Mouse (Mus musculus) frontal cortex, postnatal 14 days (tissue): ENCODE data around the gene Aco2.
A peak's percentile ranks its signal among the peaks of the same experiment; 100 is the strongest.

ENCODE experiments used
- DNase-seq, 2 experiments: peaks; one replicate each; pipeline ENCODE4 v3.0.0; 2022; ENCODE audit warnings: low spot score in 2 of 2

The Aco2 gene

GRCm38 (mm10) chr15:81917621-81918463 lies 45.7 kb downstream of the Aco2 start:
- peak in 1 of 2 experiments; percentile 60 for DNase-seq

- DNase-seq: no peak
Observed at GRCm38 (mm10) chr15:81919062-81919461, 47.0 kb downstream of the Aco2 start.

- DNase-seq: no peak
Observed at GRCm38 (mm10) chr15:81920546-81921217, 48.6 kb downstream of the Aco2 start.

GRCm38 (mm10) chr15:81921255-81921654 lies 49.1 kb downstream of the Aco2 start:
- DNase-seq: no peak

- no peak for DNase-seq
Observed at GRCm38 (mm10) chr15:81924933-81925332, 52.8 kb downstream of the Aco2 start.

- DNase-seq: peak; percentile 92 to 93
Observed at GRCm38 (mm10) chr15:81925760-81926445, 53.8 kb downstream of the Aco2 start, which contains the start of gene Polr3h. Polr3h (minus strand) TSS chr15:81926240.

GRCm38 (mm10) chr15:81926446-81926822 lies 54.3 kb downstream of the Aco2 start:
- no peak for DNase-seq

GRCm38 (mm10) chr15:81927741-81928140 lies 55.6 kb downstream of the Aco2 start:
- no peak for DNase-seq

GRCm38 (mm10) chr15:81928277-81928676 lies 56.2 kb downstream of the Aco2 start:
- no peak for DNase-seq

- DNase-seq: no peak
Observed at GRCm38 (mm10) chr15:81932951-81933470, 60.9 kb downstream of the Aco2 start.

- DNase-seq: no peak
Observed at GRCm38 (mm10) chr15:81933986-81934385, 61.9 kb downstream of the Aco2 start.

- DNase-seq: no peak
Observed at GRCm38 (mm10) chr15:81935869-81936637, 63.9 kb downstream of the Aco2 start.

- DNase-seq: no peak
Observed at GRCm38 (mm10) chr15:81936679-81937078, 64.6 kb downstream of the Aco2 start, which contains the start of gene Csdc2. Csdc2 (plus strand) TSS chr15:81936759.

GRCm38 (mm10) chr15:81937098-81937972 lies 65.2 kb downstream of the Aco2 start:
- DNase-seq: peak; percentile 67 to 68

- no peak for DNase-seq
Observed at GRCm38 (mm10) chr15:81938246-81938645, 66.1 kb downstream of the Aco2 start.

- DNase-seq: no peak
Observed at GRCm38 (mm10) chr15:81939157-81939715, 67.1 kb downstream of the Aco2 start.

GRCm38 (mm10) chr15:81939774-81940173 lies 67.7 kb downstream of the Aco2 start:
- DNase-seq: no peak

GRCm38 (mm10) chr15:81940219-81940618 lies 68.1 kb downstream of the Aco2 start:
- DNase-seq: no peak

GRCm38 (mm10) chr15:81941010-81941409 lies 68.9 kb downstream of the Aco2 start:
- no peak for DNase-seq

- DNase-seq: no peak
Observed at GRCm38 (mm10) chr15:81943176-81943749, 71.2 kb downstream of the Aco2 start.
